Mouse (Mus musculus) hindbrain, embryonic 12.5 days (tissue): Measurements from ENCODE around the gene Sfxn4. TPM values are rescaled to one million over a fixed set of nuclear protein-coding genes. Genes with fewer than 3 reads are reported as not detected.
A peak's percentile ranks its signal among the peaks of the same experiment; 100 is the strongest.

Experiments used
- ATAC-seq: fragments of 200-750 bp; cut with Nextera tagmentation; 2 replicates; pipeline ENCODE4 v1.8.0; 2017; ENCODE audit warnings: moderate TSS enrichment; ENCODE audit not compliant: low FRiP score
- H3K27ac ChIP-seq: fragments of 300-500 bp; sonication (generic); 2 replicates; pipeline ENCODE4 v1.5.1; 2016; ENCODE audit warnings: mild to moderate bottlenecking
- H3K27me3 ChIP-seq: fragments of 300-500 bp; sonication (generic); 2 replicates; pipeline ENCODE4 v1.6.1; 2016; ENCODE audit warnings: mild to moderate bottlenecking
- H3K36me3 ChIP-seq: fragments of 300-500 bp; sonication (generic); 2 replicates; pipeline ENCODE4 v1.6.1; 2016; ENCODE audit warnings: mild to moderate bottlenecking
- H3K4me1 ChIP-seq: fragments of 300-500 bp; sonication (generic); 2 replicates; pipeline ENCODE4 v1.6.1; 2016
- H3K4me2 ChIP-seq: fragments of 300-500 bp; sonication (generic); replicated peaks from 2 replicates; pipeline ENCODE4 v1.6.1; 2016; ENCODE audit warnings: mild to moderate bottlenecking
- H3K4me3 ChIP-seq: fragments of 300-500 bp; sonication (generic); 2 replicates; pipeline ENCODE4 v1.5.1; 2016; ENCODE audit warnings: mild to moderate bottlenecking
- H3K9ac ChIP-seq: fragments of 300-500 bp; sonication (generic); 2 replicates; pipeline ENCODE4 v1.6.1; 2016; ENCODE audit warnings: mild to moderate bottlenecking, moderate library complexity
- H3K9me3 ChIP-seq: fragments of 300-500 bp; sonication (generic); replicated peaks from 2 replicates; pipeline ENCODE4 v1.6.1; 2016; ENCODE audit warnings: mild to moderate bottlenecking
- WGBS: fragments of 180-500 bp; shearing (Covaris S2); methylation state at CpG from one replicate; pipeline ENCODE4 v1.1.7; 2016; 5-methylcytosine and 5-hydroxymethylcytosine counted together
- polyA plus RNA-seq: library from polyadenylated mRNA; unstranded; fragments of >200 nt; fragmentation: Nextera tagmentation; extraction: Ambion mirVana; gene quantifications from 2 replicates; pipeline ENCODE4 v1.2.1, GENCODE M21; 2016

Sfxn4 gene
- 14.2 and 15.3 TPM in 2 replicates for polyA plus RNA-seq

- Histone ChIP-seq H3K36me3 (peaks cover 4% of the 10 kb centered on the region), H3K9ac (peak within 1 kb of the TSS; percentile 62), H3K4me3 (peak within 1 kb of the TSS; percentile 58), H3K9me3 (no peaks in the 10 kb centered on the region), H3K4me2 (peak within 1 kb of the TSS; percentile 61), H3K4me1 (peaks cover 4% of the 10 kb centered on the region; the same call in 1 of the 2 replicates), H3K27me3 (no peaks in the 10 kb centered on the region), H3K27ac (peak within 1 kb of the TSS; percentile 68; the same call in 1 of the 2 replicates)
- 4% methylated on average over 30 of the region's 30 CpGs for WGBS
- ATAC-seq: peak; percentile 99
Measured at GRCm38 (mm10) chr19:60860868-60861700, at the start of gene Sfxn4. Gene Sfxn4 (minus strand): TSS chr19:60861479.

- Histone ChIP-seq H3K27ac (no peak overlapping the region), H3K27me3 (no peaks in the 10 kb centered on the region), H3K36me3 (no peaks in the 10 kb centered on the region), H3K4me2 (no peak overlapping the region), H3K4me3 (no peak overlapping the region), H3K9me3 (no peaks in the 10 kb centered on the region), H3K9ac (no peak overlapping the region), H3K4me1 (no peaks in the 10 kb centered on the region)
- ATAC-seq: no peak
Measured at GRCm38 (mm10) chr19:60910304-60910703, 49.0 kb upstream of the Sfxn4 start.

- H3K27me3 ChIP-seq: no peaks in the 10 kb centered on the region
- ATAC-seq: no peak
- H3K4me1 ChIP-seq: no peaks in the 10 kb centered on the region
- no peak overlapping the region for H3K4me3 ChIP-seq
- H3K9me3 ChIP-seq: no peaks in the 10 kb centered on the region
- H3K27ac ChIP-seq: no peak overlapping the region
- no peaks in the 10 kb centered on the region for H3K36me3 ChIP-seq
- H3K4me2 ChIP-seq: no peak overlapping the region
- H3K9ac ChIP-seq: no peak overlapping the region
- WGBS: 99% methylated on average over 5 of the region's 5 CpGs
Measured at GRCm38 (mm10) chr19:60905477-60905876, 44.2 kb upstream of the Sfxn4 start.

GRCm38 (mm10) chr19:60903971-60904370 lies 42.7 kb upstream of the Sfxn4 start:
- ATAC-seq: no peak
- Histone ChIP-seq H3K4me1 (no peaks in the 10 kb centered on the region), H3K27ac (no peak overlapping the region), H3K4me2 (no peak overlapping the region), H3K4me3 (no peak overlapping the region), H3K9ac (no peak overlapping the region), H3K27me3 (no peaks in the 10 kb centered on the region), H3K36me3 (no peaks in the 10 kb centered on the region), H3K9me3 (no peaks in the 10 kb centered on the region)
- 100% methylated on average over 1 of the region's 1 CpGs for WGBS

- H3K4me3 ChIP-seq: no peak overlapping the region
- H3K27me3 ChIP-seq: no peaks in the 10 kb centered on the region
- ATAC-seq: no peak
- no peak overlapping the region for H3K27ac ChIP-seq
- WGBS: 91% methylated on average over 1 of the region's 1 CpGs
- H3K9me3 ChIP-seq: no peaks in the 10 kb centered on the region
- H3K4me2 ChIP-seq: no peak overlapping the region
- H3K36me3 ChIP-seq: no peaks in the 10 kb centered on the region
- H3K9ac ChIP-seq: no peak overlapping the region
- H3K4me1 ChIP-seq: no peaks in the 10 kb centered on the region
Measured at GRCm38 (mm10) chr19:60903139-60903538, 41.9 kb upstream of the Sfxn4 start.

GRCm38 (mm10) chr19:60895251-60895880 lies 34.1 kb upstream of the Sfxn4 start:
- ATAC-seq: no peak
- Histone ChIP-seq H3K9ac (no peak overlapping the region), H3K4me1 (peaks cover 9% of the 10 kb centered on the region), H3K27ac (no peak overlapping the region), H3K4me2 (no peak overlapping the region), H3K36me3 (no peaks in the 10 kb centered on the region), H3K27me3 (no peaks in the 10 kb centered on the region), H3K4me3 (no peak overlapping the region), H3K9me3 (no peaks in the 10 kb centered on the region)
- WGBS: 55% methylated on average over 3 of the region's 3 CpGs

GRCm38 (mm10) chr19:60891934-60892547 lies 30.8 kb upstream of the Sfxn4 start:
- no peaks in the 10 kb centered on the region for H3K27me3 ChIP-seq
- 0 out of 2 replicates have a peak overlapping the region, but pooled peaks have one; percentile 58 for H3K4me3 ChIP-seq
- 31% methylated on average over 1 of the region's 1 CpGs for WGBS
- H3K9ac ChIP-seq: no peak overlapping the region
- no peaks in the 10 kb centered on the region for H3K36me3 ChIP-seq
- ATAC-seq: no peak
- H3K9me3 ChIP-seq: no peaks in the 10 kb centered on the region
- H3K27ac ChIP-seq: no peak overlapping the region
- peak overlapping the region; percentile 54 for H3K4me2 ChIP-seq
- H3K4me1 ChIP-seq: peaks cover 14% of the 10 kb centered on the region

- Histone ChIP-seq H3K27ac (peak overlapping the region; percentile 4; the same call in 1 of the 2 replicates), H3K4me3 (peak overlapping the region; percentile 58)
- ATAC-seq: no peak
Measured at GRCm38 (mm10) chr19:60891123-60891470, 29.8 kb upstream of the Sfxn4 start.

GRCm38 (mm10) chr19:60890391-60891122 lies 29.3 kb upstream of the Sfxn4 start:
- H3K9ac ChIP-seq: peak overlapping the region; percentile 61
- peaks cover 14% of the 10 kb centered on the region for H3K4me1 ChIP-seq
- H3K36me3 ChIP-seq: no peaks in the 10 kb centered on the region
- no peaks in the 10 kb centered on the region for H3K27me3 ChIP-seq
- peak overlapping the region; percentile 54 for H3K4me2 ChIP-seq
- H3K9me3 ChIP-seq: no peaks in the 10 kb centered on the region
- H3K27ac ChIP-seq: peak overlapping the region; percentile 90
- WGBS: 1% methylated on average over 39 of the region's 41 CpGs
- ATAC-seq: peak; percentile 57
- H3K4me3 ChIP-seq: peak overlapping the region; percentile 58

More at GRCm38 (mm10) chr19:60891123-60891470, 29.8 kb upstream of the Sfxn4 start:
- H3K27me3 ChIP-seq: no peaks in the 10 kb centered on the region
- H3K36me3 ChIP-seq: no peaks in the 10 kb centered on the region
- H3K9me3 ChIP-seq: no peaks in the 10 kb centered on the region
- H3K9ac ChIP-seq: peak overlapping the region; percentile 61
- peak overlapping the region; percentile 54 for H3K4me2 ChIP-seq
- WGBS: 7% methylated on average over 4 of the region's 5 CpGs
- H3K4me1 ChIP-seq: peaks cover 14% of the 10 kb centered on the region

- Histone ChIP-seq H3K27ac (peak within 1 kb of the TSS; percentile 90), H3K4me1 (peaks cover 14% of the 10 kb centered on the region), H3K36me3 (no peaks in the 10 kb centered on the region), H3K27me3 (no peaks in the 10 kb centered on the region), H3K9ac (peak within 1 kb of the TSS; percentile 61), H3K9me3 (no peaks in the 10 kb centered on the region), H3K4me3 (peak within 1 kb of the TSS; percentile 58), H3K4me2 (peak within 1 kb of the TSS; percentile 54)
- 0% methylated on average over 55 of the region's 55 CpGs for WGBS
- peak; percentile 99 for ATAC-seq
Measured at GRCm38 (mm10) chr19:60889714-60890315, 28.5 kb upstream of the Sfxn4 start, which contains the start of gene Grk5. Gene Grk5 (plus strand): TSS chr19:60889749.

- peak overlapping the region; percentile 58 for H3K4me3 ChIP-seq
- peak overlapping the region; percentile 61 for H3K9ac ChIP-seq
- ATAC-seq: 0 out of 2 replicates have a peak, but pooled peaks have one; percentile 12
- no peaks in the 10 kb centered on the region for H3K27me3 ChIP-seq
- H3K4me2 ChIP-seq: peak overlapping the region; percentile 50
- no peaks in the 10 kb centered on the region for H3K9me3 ChIP-seq
- H3K27ac ChIP-seq: peak overlapping the region; percentile 90
- WGBS: 3% methylated on average over 17 of the region's 17 CpGs
- no peaks in the 10 kb centered on the region for H3K36me3 ChIP-seq
- peaks cover 14% of the 10 kb centered on the region for H3K4me1 ChIP-seq
Measured at GRCm38 (mm10) chr19:60889101-60889713, 27.9 kb upstream of the Sfxn4 start.
